Mouse (Mus musculus) kidney, embryonic 16.5 days (tissue): Measurements from ENCODE around the gene Bet1l. TPM values are rescaled to one million over a fixed set of nuclear protein-coding genes. Genes with fewer than 3 reads are reported as not detected.
"Not testable (repeated sequence)": the region's sequence is repeated elsewhere in the genome, so short reads cannot be mapped to it uniquely, and the experiment has no call there.

ENCODE experiments used
- ATAC-seq: fragments of 200-750 bp; cut with Nextera tagmentation; 2 replicates; pipeline ENCODE4 v1.8.0; 2017; ENCODE audit warnings: moderate TSS enrichment; ENCODE audit not compliant: low FRiP score, low TSS enrichment
- H3K27ac ChIP-seq: fragments of 300-500 bp; sonication (generic); 2 replicates; pipeline ENCODE4 v1.5.1; 2014; ENCODE audit warnings: low read length
- H3K27me3 ChIP-seq: fragments of 300-500 bp; sonication (generic); 2 replicates; pipeline ENCODE4 v1.6.1; 2014; ENCODE audit warnings: low read length, control low read depth, mixed read lengths; ENCODE audit not compliant: insufficient read depth
- H3K36me3 ChIP-seq: fragments of 300-500 bp; sonication (generic); 2 replicates; pipeline ENCODE4 v1.6.1; 2014; ENCODE audit warnings: low read length, control low read depth, mixed read lengths; ENCODE audit not compliant: insufficient read depth
- H3K4me1 ChIP-seq: fragments of 300-500 bp; sonication (generic); 2 replicates; pipeline ENCODE4 v1.6.1; 2014; ENCODE audit warnings: low read length, control low read depth, mixed read lengths; ENCODE audit not compliant: insufficient read depth
- H3K4me2 ChIP-seq: fragments of 300-500 bp; sonication (generic); replicated peaks from 2 replicates; pipeline ENCODE4 v1.6.1; 2014; ENCODE audit warnings: low read depth, low read length
- H3K4me3 ChIP-seq: fragments of 300-500 bp; sonication (generic); 2 replicates; pipeline ENCODE4 v1.5.1; 2014; ENCODE audit warnings: mild to moderate bottlenecking, low read length
- H3K9ac ChIP-seq: fragments of 300-500 bp; sonication (generic); replicated peaks from 2 replicates; pipeline ENCODE4 v1.6.1; 2014; ENCODE audit warnings: low read length
- H3K9me3 ChIP-seq: fragments of 300-500 bp; sonication (generic); 2 replicates; pipeline ENCODE4 v1.6.1; 2016; ENCODE audit warnings: low read length, control low read depth
- WGBS: fragments of 180-500 bp; shearing (Covaris S2); extraction: QIAGEN DNeasy Blood & Tissue Kit; methylation state at CpG from one replicate; pipeline ENCODE4 v1.1.7; 2014; 5-methylcytosine and 5-hydroxymethylcytosine counted together
- polyA plus RNA-seq: library from polyadenylated mRNA; unstranded; fragments of >200 nt; fragmentation: Nextera tagmentation; extraction: Ambion mirVana; gene quantifications from 2 replicates; pipeline ENCODE4 v1.2.1, GENCODE M21; 2015

Bet1l gene
- polyA plus RNA-seq, 1 experiment from 2014 or later = 42.1 TPM

GRCm38 (mm10) chr7:140894031-140894430, 36.7 kb upstream of the Bet1l start:
- Histone ChIP-seq H3K4me3 (no peak overlapping the region), H3K4me1 (no peaks in the 10 kb centered on the region), H3K27me3 (no peaks in the 10 kb centered on the region), H3K27ac (no peak overlapping the region), H3K9ac (no peak overlapping the region), H3K36me3 (peaks cover 71% of the 10 kb centered on the region), H3K4me2 (no peak overlapping the region), H3K9me3 (no peaks in the 10 kb centered on the region)
- ATAC-seq = no peak
- WGBS = 90% methylated on average over 7 of the region's 7 CpGs

- H3K27me3 ChIP-seq = not testable (repeated sequence)
Measured at GRCm38 (mm10) chr7:140890636-140891035, 33.3 kb upstream of the Bet1l start.

GRCm38 (mm10) chr7:140882469-140882803, 25.1 kb upstream of the Bet1l start:
- Histone ChIP-seq H3K9me3 (no peaks in the 10 kb centered on the region), H3K4me3 (peak overlapping the region; percentile 84), H3K4me1 (peaks cover 17% of the 10 kb centered on the region), H3K27me3 (no peaks in the 10 kb centered on the region), H3K36me3 (peaks cover 12% of the 10 kb centered on the region), H3K27ac (peak overlapping the region; percentile 94), H3K4me2 (peak overlapping the region; percentile 74), H3K9ac (peak overlapping the region; percentile 81)
- ATAC-seq = peak; percentile 64
- WGBS = 0% methylated on average over 12 of the region's 12 CpGs

More at GRCm38 (mm10) chr7:140890636-140891035, 33.3 kb upstream of the Bet1l start:
- peaks cover 67% of the 10 kb centered on the region for H3K36me3 ChIP-seq
- H3K9me3 ChIP-seq, H3K4me3 ChIP-seq, H3K4me2 ChIP-seq, H3K27ac ChIP-seq, H3K9ac ChIP-seq, ATAC-seq, H3K4me1 ChIP-seq: not testable (repeated sequence)
- 95% methylated on average over 16 of the region's 16 CpGs for WGBS

- peak; percentile 96 for ATAC-seq
- H3K4me3 ChIP-seq = peak within 1 kb of the TSS; percentile 84
- H3K9ac ChIP-seq = peak within 1 kb of the TSS; percentile 85
- H3K36me3 ChIP-seq = peaks cover 8% of the 10 kb centered on the region; the same call in 1 of the 2 replicates
- H3K27me3 ChIP-seq = no peaks in the 10 kb centered on the region
- peak within 1 kb of the TSS; percentile 74 for H3K4me2 ChIP-seq
- H3K9me3 ChIP-seq = no peaks in the 10 kb centered on the region
- peaks cover 17% of the 10 kb centered on the region for H3K4me1 ChIP-seq
- peak within 1 kb of the TSS; percentile 94 for H3K27ac ChIP-seq
- WGBS = under 1% methylated on average over 56 of the region's 59 CpGs
Measured at GRCm38 (mm10) chr7:140881696-140882468, 24.5 kb upstream of the Bet1l start, which contains the start of the genes Psmd13 and Sirt3. Gene Psmd13 (plus strand): TSS chr7:140881968. Gene Sirt3 (minus strand): TSS chr7:140882309.

- H3K27ac ChIP-seq = peak overlapping the region; percentile 31; the same call in 1 of the 2 replicates
- ATAC-seq = no peak
- peak overlapping the region; percentile 85; the same call in 1 of the 2 replicates for H3K9ac ChIP-seq
- peak overlapping the region; percentile 84 for H3K4me3 ChIP-seq
- H3K27me3 ChIP-seq = no peaks in the 10 kb centered on the region
- H3K4me2 ChIP-seq = peak overlapping the region; percentile 74
- peaks cover 6% of the 10 kb centered on the region; the same call in 1 of the 2 replicates for H3K36me3 ChIP-seq
- 12% methylated on average over 8 of the region's 8 CpGs for WGBS
- H3K4me1 ChIP-seq = peaks cover 17% of the 10 kb centered on the region
- H3K9me3 ChIP-seq = no peaks in the 10 kb centered on the region
Measured at GRCm38 (mm10) chr7:140880865-140881515, 23.6 kb upstream of the Bet1l start.

- H3K27me3 ChIP-seq = no peaks in the 10 kb centered on the region
- 72% methylated on average over 3 of the region's 3 CpGs for WGBS
- peak overlapping the region; percentile 74; the same call in 1 of the 2 replicates for H3K4me2 ChIP-seq
- no peaks in the 10 kb centered on the region for H3K9me3 ChIP-seq
- peak overlapping the region; percentile 28; the same call in 1 of the 2 replicates for H3K9ac ChIP-seq
- H3K4me3 ChIP-seq = no peak overlapping the region
- H3K27ac ChIP-seq = peak overlapping the region; percentile 31; the same call in 1 of the 2 replicates
- H3K36me3 ChIP-seq = peaks cover 10% of the 10 kb centered on the region; the same call in 1 of the 2 replicates
- no peak for ATAC-seq
- H3K4me1 ChIP-seq = peaks cover 17% of the 10 kb centered on the region
Measured at GRCm38 (mm10) chr7:140880419-140880818, 23.0 kb upstream of the Bet1l start.

- WGBS = 91% methylated on average over 7 of the region's 7 CpGs
- H3K9me3 ChIP-seq = no peaks in the 10 kb centered on the region
- no peak for ATAC-seq
- no peak overlapping the region for H3K27ac ChIP-seq
- H3K4me2 ChIP-seq = no peak overlapping the region
- peaks cover 16% of the 10 kb centered on the region; the same call in 1 of the 2 replicates for H3K36me3 ChIP-seq
- H3K9ac ChIP-seq = no peak overlapping the region
- no peaks in the 10 kb centered on the region for H3K27me3 ChIP-seq
- no peak overlapping the region for H3K4me3 ChIP-seq
- peaks cover 17% of the 10 kb centered on the region for H3K4me1 ChIP-seq
Measured at GRCm38 (mm10) chr7:140879355-140879754, 22.0 kb upstream of the Bet1l start.

GRCm38 (mm10) chr7:140877364-140877763, 20.0 kb upstream of the Bet1l start:
- no peaks in the 10 kb centered on the region for H3K27me3 ChIP-seq

GRCm38 (mm10) chr7:140874224-140874623, 16.8 kb upstream of the Bet1l start:
- ATAC-seq = no peak
- Histone ChIP-seq H3K4me2 (no peak overlapping the region), H3K27ac (no peak overlapping the region), H3K36me3 (peaks cover 16% of the 10 kb centered on the region; the same call in 1 of the 2 replicates), H3K4me3 (no peak overlapping the region), H3K9me3 (no peaks in the 10 kb centered on the region), H3K4me1 (no peaks in the 10 kb centered on the region), H3K9ac (no peak overlapping the region), H3K27me3 (no peaks in the 10 kb centered on the region)
- WGBS = 87% methylated on average over 4 of the region's 4 CpGs

More at GRCm38 (mm10) chr7:140877364-140877763, 20.0 kb upstream of the Bet1l start:
- H3K9me3 ChIP-seq = no peaks in the 10 kb centered on the region
- H3K36me3 ChIP-seq = peaks cover 16% of the 10 kb centered on the region; the same call in 1 of the 2 replicates
- H3K4me3 ChIP-seq = no peak overlapping the region
- peaks cover 8% of the 10 kb centered on the region for H3K4me1 ChIP-seq
- H3K9ac ChIP-seq = no peak overlapping the region
- ATAC-seq = no peak
- 91% methylated on average over 6 of the region's 6 CpGs for WGBS
- no peak overlapping the region for H3K27ac ChIP-seq
- H3K4me2 ChIP-seq = no peak overlapping the region
